27 mouse cellular contexts compared by ENCODE assay signal in genomic region chr14:75318736-75319135, GRCm38 (mm10). TPM values are rescaled to one million over a fixed set of nuclear protein-coding genes. Genes with fewer than 3 reads are reported as not detected.
DNase-seq lines count a peak whose midpoint lies in the region; ATAC-seq and TF ChIP-seq lines count a peak whose summit lies in the region.
"Had no signal": no experiment of that assay in that cellular context is flagged by ENCODE, and none has a peak within 500 bp of the region (broad histone marks: within the 10 kb centered on the region; RNA-seq: fewer than 3 reads in every experiment).

No protein-coding gene starts in this region.

- H3K4me1 ChIP-seq in thymus, adult 2 months (replicated peaks; ENCODE audit: control insufficient read depth, insufficient read depth, low read length), result peaks cover 3% of the 10 kb centered on the region
- H3K4me1 ChIP-seq in forebrain, embryonic 14.5 days (ENCODE audit: control insufficient read depth, insufficient read depth, low read length), result 0 out of 2 replicates have a peak, but pooled peaks cover 3% of the 10 kb centered on the region
- H3K4me1 ChIP-seq: embryonic facial prominence, embryonic 13.5 days; hindbrain, embryonic 13.5 days; intestine, embryonic 15.5 days; limb, embryonic 12.5 days; midbrain, embryonic 12.5 days had no signal

- no peak for TF ChIP-seq POLR2A in thymus, adult 2 months (IDR thresholded peaks at IDR 0.05; ENCODE audit: control insufficient read depth, extremely low read depth, insufficient read depth, low read length, poor library complexity)

- no peak overlapping the region for H3K4me3 ChIP-seq in thymus, adult 2 months (ENCODE audit: control insufficient read depth, insufficient read depth, low read length)
- H3K4me3 ChIP-seq in forebrain, embryonic 14.5 days (ENCODE audit: low read depth, low read length), result no peak overlapping the region
- H3K4me3 ChIP-seq: embryonic facial prominence, embryonic 13.5 days; hindbrain, embryonic 13.5 days; intestine, embryonic 15.5 days; limb, embryonic 12.5 days; liver, embryonic 12.5 days; midbrain, embryonic 12.5 days; myocyte had no signal

- no peak for TF ChIP-seq CTCF in thymus, adult 2 months (IDR thresholded peaks at IDR 0.05; ENCODE audit: borderline replicate concordance, control insufficient read depth, extremely low read depth, insufficient read depth, low read length, poor library complexity)

- ATAC-seq in inflammation-experienced regulatory T-cells, adult 6 months, result peak; percentile 85
- 0 out of 2 replicates have a peak, but pooled peaks have one; percentile 9 for ATAC-seq in neutrophil, adult 5-6 weeks (ENCODE audit: extremely low read depth, insufficient number of reproducible peaks, low FRiP score, poor library complexity, severe bottlenecking)
- ATAC-seq in forebrain, embryonic 14.5 days, result no peak
- no peak for ATAC-seq in cerebellum, adult (ENCODE audit: insufficient number of reproducible peaks, low FRiP score, low TSS enrichment)
- ATAC-seq: forebrain, embryonic 16.5 days; intestine, embryonic 15.5 days; liver, embryonic 12.5 days had no signal

- H3K9me3 ChIP-seq in forebrain, embryonic 14.5 days (replicated peaks; ENCODE audit: control insufficient read depth, low read length), result no peaks in the 10 kb centered on the region
- H3K9me3 ChIP-seq: embryonic facial prominence, embryonic 13.5 days; hindbrain, embryonic 13.5 days; intestine, embryonic 15.5 days; limb, embryonic 12.5 days; liver, embryonic 12.5 days; midbrain, embryonic 12.5 days had no signal

- peaks cover 19% of the 10 kb centered on the region for H3K36me3 ChIP-seq in thymus, adult 2 months (ENCODE audit: control insufficient read depth, insufficient read depth, low read length)
- peaks cover 23% of the 10 kb centered on the region for H3K36me3 ChIP-seq in forebrain, embryonic 14.5 days (ENCODE audit: control insufficient read depth, insufficient read depth, low read length)

- no peak overlapping the region for H3K27ac ChIP-seq in thymus, adult 2 months (ENCODE audit: control insufficient read depth, insufficient read depth, low read length)
- no peak overlapping the region for H3K27ac ChIP-seq in forebrain, embryonic 14.5 days (ENCODE audit: low read depth, low read length)
- H3K27ac ChIP-seq: embryonic facial prominence, embryonic 13.5 days; hindbrain, embryonic 13.5 days; intestine, embryonic 15.5 days; limb, embryonic 12.5 days; liver, embryonic 12.5 days; midbrain, embryonic 12.5 days had no signal

- DNase-seq in thymus, adult 2 months, result peak; percentile 11
- DNase-seq in thymus, postnatal 25 days, result no peak
- peak; percentile 8 to 33 for DNase-seq in CD8-positive naive resting alpha-beta T cell, adult 2 months (ENCODE audit: low read depth in 2 of 2, low spot score in 2 of 2)
- no peak for DNase-seq in forebrain, embryonic 14.5 days (ENCODE audit: low spot score)
- DNase-seq in left cerebral cortex, adult 9 months (ENCODE audit: low spot score in 2 of 2), result no peak
- DNase-seq: adrenal gland, postnatal 14 days; cerebellum, adult 11 months; cerebellum, postnatal 10 days; heart, postnatal 10 days; kidney, adult 9 months; kidney, postnatal 36 days; lung, adult 2 months; lung, postnatal 4 days; right cerebral cortex, postnatal 14 days; spleen, adult 18-20 months had no signal

- no peak overlapping the region for H3K4me2 ChIP-seq in forebrain, embryonic 14.5 days (ENCODE audit: low read length)
- H3K4me2 ChIP-seq: embryonic facial prominence, embryonic 13.5 days; heart, embryonic 11.5 days; hindbrain, embryonic 13.5 days; intestine, embryonic 15.5 days; limb, embryonic 12.5 days; liver, embryonic 12.5 days; midbrain, embryonic 12.5 days had no signal

- WGBS in thymus, adult 2 months, result 48% methylated on average over 2 of the region's 2 CpGs
- 96% methylated on average over 2 of the region's 2 CpGs for WGBS in forebrain, embryonic 14.5 days

- no peaks in the 10 kb centered on the region for H3K27me3 ChIP-seq in thymus, adult 2 months (ENCODE audit: control insufficient read depth, insufficient read depth, low read length)
- H3K27me3 ChIP-seq in forebrain, embryonic 14.5 days (replicated peaks; ENCODE audit: control insufficient read depth, insufficient read depth, low read length), result no peaks in the 10 kb centered on the region
- H3K27me3 ChIP-seq: embryonic facial prominence, embryonic 13.5 days; hindbrain, embryonic 13.5 days; intestine, embryonic 15.5 days; limb, embryonic 12.5 days; liver, embryonic 12.5 days; midbrain, embryonic 12.5 days had no signal

- H3K9ac ChIP-seq in forebrain, embryonic 14.5 days (ENCODE audit: low read length), result no peak overlapping the region
- H3K9ac ChIP-seq: embryonic facial prominence, embryonic 13.5 days; hindbrain, embryonic 13.5 days; intestine, embryonic 15.5 days; limb, embryonic 12.5 days; liver, embryonic 12.5 days; midbrain, embryonic 12.5 days had no signal

RNA-seq across cellular contexts. Expression of gene Zc3h13, which starts 34.6 kb away (rescaled TPM):
- polyA plus RNA-seq in thymus, adult 2 months (2012; rRNA removed), result 12.5 and 12.8 TPM in 2 replicates
- 10 to 100 TPM; 15.5 to 26.0 (median 17.1) TPM for polyA plus RNA-seq in inflammation-experienced regulatory T-cells, adult 6 months (2017; shearing (Covaris generic))
- total RNA-seq in neutrophil, adult 5-6 weeks (2017), result 32.3 and 35.4 TPM in 2 replicates
- 33.9 and 36.4 TPM in 2 replicates for polyA plus RNA-seq in forebrain, embryonic 14.5 days (2014; fragmentation: Nextera tagmentation; extraction: Ambion mirVana)

Comparison
In these comparisons a context has a peak if more than half of its experiments do, and no peak if none do; other contexts are left out.
1. DNase-seq: peak in thymus, adult 2 months (single experiment) and CD8-positive naive resting alpha-beta T cell, adult 2 months (2 of 2); none in thymus, postnatal 25 days (single experiment), forebrain, embryonic 14.5 days (single experiment) and left cerebral cortex, adult 9 months (0 of 2).
2. ATAC-seq: peak in inflammation-experienced regulatory T-cells, adult 6 months (single experiment) and neutrophil, adult 5-6 weeks (single experiment); none in forebrain, embryonic 14.5 days (single experiment) and cerebellum, adult (single experiment).